Mouse (Mus musculus) neural tube, embryonic 10.5 days (tissue): ENCODE results near the gene Brms1l.
"Not testable (repeated sequence)": the region's sequence is repeated elsewhere in the genome, so short reads cannot be mapped to it uniquely, and the experiment has no call there.

Experiments
- DNase-seq: peaks from one replicate; pipeline ENCODE4 v3.0.0-alpha.2; 2017; ENCODE audit warnings: low spot score; ENCODE audit errors: extremely low spot score

The Brms1l gene

DNA sequence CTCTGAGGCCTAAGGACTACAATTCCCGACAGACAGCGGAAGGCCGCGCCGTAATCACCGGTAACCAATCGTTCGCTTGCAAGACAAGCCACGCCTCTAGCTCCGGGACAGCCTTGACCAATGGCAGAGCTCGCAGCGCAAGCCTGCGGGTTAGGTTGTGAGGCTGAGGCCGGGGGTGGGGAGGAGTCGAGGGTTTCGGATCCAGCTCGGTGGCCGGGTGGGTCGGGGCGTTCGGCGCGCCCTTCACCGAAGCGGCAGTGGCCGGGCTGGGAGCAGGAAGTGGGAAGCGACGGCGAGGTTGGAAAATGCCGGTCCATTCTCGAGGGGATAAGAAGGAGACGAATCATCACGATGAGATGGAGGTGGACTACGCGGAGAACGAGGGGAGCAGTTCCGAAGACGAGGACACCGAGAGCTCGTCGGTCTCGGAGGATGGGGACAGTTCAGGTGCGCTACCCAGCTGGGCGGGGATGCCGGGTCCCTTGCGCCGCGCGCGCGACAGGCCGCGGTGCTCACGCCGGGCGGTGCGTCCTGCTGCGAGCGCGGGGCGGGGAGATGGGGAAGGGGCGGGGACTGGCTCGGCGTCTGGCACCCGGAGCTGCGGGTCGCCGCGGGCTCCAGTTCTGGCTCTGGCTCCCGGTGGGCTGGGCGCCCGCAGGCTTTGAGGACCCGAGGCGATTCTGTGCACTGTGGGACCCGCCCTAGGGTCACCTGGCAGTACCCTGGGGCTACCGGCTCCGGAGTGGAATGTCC is at the start of gene Brms1l:
TSS of gene Brms1l (plus strand) at position 126 of the 753 bp plus-strand sequence.
- DNase-seq = peak; percentile 94

DNA sequence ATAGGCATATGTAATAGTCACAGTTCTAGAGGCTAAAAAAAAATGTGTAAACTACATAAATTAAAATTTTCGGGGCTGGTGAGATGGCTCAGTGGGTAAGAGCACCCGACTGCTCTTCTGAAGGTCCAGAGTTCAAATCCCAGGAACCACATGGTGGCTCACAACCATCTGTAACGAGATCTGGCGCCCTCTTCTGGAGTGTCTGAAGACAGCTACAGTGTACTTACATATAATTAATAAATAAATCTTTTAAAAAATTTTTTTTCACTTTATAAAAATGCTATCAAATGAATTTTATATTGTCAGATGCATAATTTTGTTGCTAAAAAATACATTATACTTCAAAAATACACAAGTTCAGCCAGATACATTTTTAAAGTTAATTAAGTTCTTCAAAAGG is 41.6 kb upstream of the Brms1l start:
- DNase-seq = not testable (repeated sequence)

DNA sequence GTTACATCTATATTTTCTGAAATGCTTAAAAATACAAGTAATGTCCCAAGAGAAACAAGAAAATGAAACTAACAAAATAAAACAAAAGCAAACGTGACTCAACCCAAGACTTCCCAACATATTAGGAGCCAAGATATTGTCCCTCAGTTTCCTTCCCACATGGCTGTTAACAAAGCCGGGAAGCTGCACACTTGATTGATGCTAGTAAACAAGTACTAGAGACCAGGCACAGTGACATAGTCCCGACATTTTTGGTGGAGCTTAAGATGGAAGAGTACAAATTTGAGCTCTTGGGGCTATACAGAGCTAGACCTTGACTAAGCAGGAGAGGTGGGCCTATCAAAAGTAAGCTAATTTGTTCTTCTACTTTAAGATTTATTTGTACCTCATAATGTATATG is 39.0 kb upstream of the Brms1l start:
- DNase-seq = no peak

DNA sequence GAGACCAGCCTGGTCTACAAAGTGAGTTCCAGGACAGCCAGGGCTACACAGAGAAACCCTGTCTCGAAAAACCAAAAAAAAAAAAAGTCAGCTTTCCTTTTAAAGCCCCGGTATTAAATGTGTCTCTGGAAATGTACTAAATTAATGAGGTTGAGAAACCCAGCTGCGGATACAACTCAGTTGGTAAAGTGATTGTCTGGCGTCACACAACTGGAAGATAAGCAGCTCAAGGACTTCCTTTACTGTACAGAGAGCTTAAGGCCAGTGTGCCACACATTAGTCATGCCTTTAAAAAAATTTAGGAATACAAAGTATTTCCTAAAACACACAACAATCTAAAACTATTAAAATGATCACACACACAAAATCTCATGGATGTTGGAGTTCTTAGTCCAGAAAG is 37.4 kb upstream of the Brms1l start:
- no peak for DNase-seq

DNA sequence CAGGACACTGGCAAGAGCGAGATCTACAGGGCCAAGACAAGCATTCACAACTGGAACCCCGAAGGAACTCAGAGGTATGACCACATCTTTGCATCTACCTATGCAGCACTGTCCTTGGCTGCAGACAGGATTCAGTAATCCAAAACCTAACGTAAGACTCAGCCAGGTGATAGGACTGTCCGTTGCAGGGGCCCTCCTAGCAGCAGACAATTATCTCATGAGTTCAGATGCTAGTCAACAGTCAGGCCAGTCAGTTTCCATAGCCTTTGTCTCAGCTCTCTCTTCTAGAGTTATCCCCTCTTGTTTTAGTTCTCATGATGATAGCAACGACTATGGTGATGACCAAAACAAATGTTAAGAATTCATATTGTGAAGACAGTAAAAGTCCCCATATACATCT is 36.0 kb upstream of the Brms1l start:
- DNase-seq = no peak

DNA sequence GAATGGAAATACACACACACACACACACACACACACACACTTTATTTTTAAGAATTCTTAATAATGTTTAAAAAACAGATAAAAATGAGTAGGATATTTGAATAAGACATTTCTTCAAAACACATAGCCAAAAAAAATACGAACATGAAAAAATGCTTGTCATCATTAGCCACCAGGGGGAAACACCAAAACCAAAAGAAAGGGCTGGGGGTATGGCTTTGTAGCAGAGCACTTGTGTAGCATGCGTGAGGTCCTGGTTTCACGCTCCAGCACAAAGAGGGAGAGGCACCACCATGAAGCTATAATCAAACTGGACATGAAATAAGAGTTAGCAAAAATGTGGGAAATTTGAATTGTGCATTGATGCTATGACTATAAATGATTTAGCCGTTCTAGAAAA is 35.0 kb upstream of the Brms1l start:
- DNase-seq = no peak

DNA sequence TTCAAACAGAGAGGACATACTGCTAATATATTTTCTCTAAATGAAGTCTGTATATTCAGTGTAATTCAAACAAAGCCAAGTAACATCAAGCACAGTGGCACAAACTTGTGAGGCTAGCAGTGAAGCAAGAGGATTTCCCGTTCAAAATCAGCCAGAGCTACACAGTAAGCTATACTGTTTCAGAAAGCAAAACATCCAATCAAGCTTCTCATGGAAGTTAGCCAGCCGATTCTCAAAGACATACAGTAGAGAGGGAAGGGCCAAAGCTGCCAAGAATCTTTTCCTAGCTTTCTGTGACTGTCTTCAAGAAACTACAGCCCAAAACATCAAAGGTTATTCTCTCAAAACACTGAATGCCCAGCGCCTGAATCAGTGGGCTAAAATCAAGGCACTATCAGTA is 31.1 kb upstream of the Brms1l start:
- no peak for DNase-seq

DNA sequence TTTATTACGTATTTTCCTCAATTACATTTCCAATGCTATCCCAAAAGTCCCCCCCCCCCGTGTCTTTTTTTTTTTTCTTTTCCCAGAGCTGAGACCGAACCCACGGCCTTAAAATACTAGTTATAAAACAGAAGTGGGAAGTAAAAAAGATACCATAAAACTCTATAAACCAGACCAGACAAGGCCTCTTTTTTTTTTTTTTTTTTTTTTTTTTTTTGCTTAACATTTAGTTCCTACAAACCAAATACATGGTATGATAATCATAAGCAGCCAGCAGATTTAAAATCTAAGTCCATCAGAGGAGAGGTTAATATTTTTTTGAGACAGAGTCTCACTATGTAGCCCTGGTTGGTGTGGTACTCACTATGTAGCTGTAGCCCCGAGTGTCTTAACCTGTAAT is 19.6 kb upstream of the Brms1l start:
- no peak for DNase-seq

DNA sequence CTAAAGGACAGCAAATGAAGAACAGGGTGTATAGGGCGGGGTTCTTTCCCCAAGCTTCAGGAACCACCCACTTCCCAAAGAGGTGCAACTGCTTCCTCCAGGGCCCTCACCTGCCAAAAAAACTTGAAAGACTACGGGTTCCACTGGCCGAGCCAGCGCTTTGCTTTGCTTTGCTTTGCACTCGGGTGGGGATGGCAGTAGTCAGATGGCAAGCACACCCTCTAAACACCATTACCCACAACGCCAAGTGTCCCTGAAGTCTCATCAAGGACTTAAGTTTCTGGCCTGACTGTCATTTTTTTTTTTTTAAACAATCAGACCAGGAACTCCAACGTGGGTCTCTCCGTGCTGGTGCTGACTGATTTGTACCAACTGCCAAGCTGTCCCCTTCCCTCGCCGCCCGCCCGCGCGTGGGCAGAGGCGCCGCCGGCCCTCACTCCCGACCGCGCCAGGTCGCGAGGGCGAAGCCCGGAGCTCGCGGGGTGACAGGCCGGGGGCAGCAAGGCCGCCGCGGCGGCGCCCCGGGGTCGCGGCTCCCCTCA is 15.9 kb upstream of the Brms1l start:
- no peak for DNase-seq

DNA sequence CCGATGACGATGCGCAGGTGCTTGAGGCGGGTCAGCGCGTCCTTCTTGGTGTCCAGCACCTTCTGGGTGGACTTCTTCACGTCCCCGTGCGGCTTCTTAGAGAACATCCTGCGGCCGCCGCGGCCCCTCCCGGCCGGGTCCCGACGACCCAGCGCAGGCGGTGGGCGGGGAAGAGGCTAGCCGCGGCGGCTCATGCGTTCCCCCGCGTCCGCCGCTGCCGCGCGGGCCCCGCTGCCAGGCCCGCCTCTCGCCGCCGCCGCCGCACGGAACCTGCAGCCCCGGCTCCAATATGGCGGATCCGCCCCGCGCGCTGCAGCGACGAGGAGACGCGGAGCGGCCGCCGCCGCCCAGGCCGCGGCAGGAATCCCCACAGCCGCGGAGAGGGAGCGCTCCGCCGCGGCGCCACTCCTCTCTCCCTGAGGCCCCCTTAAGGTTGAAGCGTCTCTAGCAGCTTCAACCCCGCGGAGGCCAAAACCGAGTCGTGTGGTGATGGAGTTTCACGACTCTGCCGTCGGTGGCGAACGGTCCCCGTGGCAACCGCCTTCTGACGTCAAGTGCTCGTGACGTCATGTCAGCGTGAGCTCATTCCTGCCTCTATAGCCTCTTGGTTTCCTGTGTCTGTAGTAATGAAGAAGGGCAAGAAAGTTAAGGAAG is 15.3 kb upstream of the Brms1l start, which contains the start of gene Ralgapa1:
TSS of gene Ralgapa1 (minus strand) at position 507 of the 654 bp plus-strand sequence.
- DNase-seq = peak; percentile 94

DNA sequence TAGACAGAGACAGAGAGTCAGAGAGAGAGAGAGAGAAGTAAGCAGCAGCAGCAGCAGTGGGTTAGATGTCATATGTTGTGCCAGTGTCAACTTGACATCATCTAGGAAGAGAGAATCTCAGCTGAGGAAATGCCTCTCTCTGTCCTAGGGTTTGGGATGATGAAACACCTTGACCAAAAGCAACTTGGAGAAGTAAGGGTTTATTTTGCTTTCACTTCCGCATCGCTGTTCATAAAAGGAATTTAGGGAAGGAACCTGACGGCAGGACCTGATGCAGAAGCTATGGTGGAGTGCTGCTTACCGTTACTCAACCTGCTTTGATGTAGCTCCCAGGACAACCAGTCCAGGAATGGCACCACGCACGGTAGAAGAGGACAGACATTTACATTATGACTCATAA is 12.1 kb upstream of the Brms1l start:
- no peak for DNase-seq

DNA sequence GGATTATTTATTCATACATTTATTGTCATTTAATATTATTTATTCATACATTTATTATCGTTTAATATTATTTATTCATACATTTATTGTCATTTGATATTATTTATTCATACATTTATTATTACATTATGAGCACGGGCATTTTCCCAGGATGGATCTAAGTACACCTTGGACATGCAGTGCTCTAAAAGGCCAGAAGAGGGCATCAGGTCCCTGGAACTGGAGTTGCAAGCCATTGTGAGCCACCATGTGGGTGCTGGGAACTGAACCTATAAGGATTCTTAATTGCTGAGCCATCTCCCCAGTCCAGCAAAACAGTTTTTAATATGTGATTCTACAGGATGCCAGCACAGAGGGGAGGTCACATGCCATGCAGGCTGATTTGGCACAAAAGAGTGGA is 10.6 kb upstream of the Brms1l start:
- DNase-seq = no peak

DNA sequence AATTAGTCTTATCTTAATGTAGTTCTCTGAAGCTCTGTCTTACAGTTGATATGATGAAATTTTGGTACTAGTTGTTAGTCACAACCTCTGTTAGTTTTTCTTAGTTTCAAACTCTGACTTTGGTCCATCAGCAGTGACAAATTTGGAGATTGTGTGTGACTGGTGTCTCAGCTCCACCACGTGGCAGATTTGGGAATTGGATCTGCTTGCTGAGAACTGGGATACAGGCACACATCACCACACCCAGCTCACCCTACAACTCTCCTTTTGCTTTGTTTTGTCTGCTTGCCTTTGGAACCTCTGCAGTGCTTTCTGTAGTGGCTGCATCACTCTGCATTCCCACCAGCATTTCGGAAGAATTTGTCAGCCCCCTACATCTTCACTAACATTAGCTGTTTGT is 5.0 kb upstream of the Brms1l start:
- peak; percentile 47 for DNase-seq

DNA sequence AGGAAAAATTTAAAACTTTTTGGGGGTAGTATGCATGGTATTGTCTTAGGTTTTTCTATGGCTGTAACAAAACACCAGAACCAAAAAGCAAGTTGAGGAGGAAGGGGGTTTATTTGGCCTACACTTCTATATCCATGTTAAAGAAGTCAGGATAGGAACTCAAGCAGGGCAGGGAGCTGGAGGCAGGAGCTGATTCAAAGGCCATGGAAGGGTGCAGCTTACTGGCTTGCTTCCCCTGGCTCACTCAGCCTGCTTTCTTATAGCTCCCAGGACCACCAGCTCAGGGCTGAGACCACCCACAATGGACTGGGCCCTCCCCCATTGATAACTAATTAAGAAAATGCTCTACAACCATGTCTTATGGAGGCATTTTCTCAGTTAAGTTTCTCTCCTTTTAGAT is 3.2 kb upstream of the Brms1l start:
- DNase-seq = no peak

DNA sequence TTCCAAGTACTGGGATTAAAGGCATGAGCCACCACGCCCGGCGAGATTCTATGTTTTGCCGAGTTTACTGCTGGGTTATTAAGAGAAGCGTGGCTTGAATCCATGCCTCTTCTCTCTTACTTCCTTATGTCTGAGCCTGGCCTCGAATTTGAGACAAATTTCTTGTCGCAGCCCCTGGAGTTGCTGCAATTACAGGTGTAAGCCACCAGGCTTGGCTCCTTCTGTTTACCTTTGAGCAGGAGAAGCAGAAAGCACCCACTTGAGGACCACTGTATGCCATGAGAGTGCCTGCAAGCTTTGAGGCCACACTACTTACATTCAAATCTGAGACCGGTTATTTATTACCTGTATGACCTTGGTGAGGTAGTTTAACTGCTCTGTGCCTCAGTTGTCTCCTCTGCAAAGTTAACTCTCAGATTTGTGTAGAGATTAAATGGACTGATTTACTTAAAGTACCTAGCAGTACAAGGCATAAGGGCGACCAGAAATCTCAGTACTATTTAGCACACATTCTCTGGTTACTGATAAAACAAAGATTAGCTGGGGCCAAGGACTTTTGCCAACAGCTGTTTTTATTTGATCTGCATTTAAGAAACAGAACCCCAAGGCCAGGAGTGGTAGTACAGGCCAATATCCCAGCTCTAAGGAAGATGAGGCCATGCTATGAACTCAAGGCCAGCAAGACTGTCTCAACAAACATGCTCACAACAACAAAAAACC is 2.1 kb upstream of the Brms1l start:
- DNase-seq = no peak

DNA sequence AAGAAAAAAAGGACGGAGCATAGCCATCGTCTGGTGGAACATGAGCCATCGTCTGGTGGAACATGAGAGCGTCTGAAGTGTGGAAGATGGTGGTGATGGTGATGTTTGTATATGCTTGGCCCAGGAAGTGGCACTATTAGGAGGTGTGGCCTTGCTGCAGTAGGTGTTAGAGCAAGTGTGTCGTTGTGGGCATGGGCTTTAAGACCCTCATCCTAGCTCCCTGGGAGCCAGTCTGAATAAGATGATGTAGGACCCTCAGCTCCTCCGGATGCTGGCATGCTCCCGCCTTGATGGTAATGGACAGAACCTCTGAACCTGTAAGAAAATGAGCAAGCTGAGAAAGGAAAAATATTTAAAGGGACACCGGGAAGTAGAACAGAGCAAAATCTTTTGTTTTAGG is 1.2 kb upstream of the Brms1l start:
- no peak for DNase-seq

DNA sequence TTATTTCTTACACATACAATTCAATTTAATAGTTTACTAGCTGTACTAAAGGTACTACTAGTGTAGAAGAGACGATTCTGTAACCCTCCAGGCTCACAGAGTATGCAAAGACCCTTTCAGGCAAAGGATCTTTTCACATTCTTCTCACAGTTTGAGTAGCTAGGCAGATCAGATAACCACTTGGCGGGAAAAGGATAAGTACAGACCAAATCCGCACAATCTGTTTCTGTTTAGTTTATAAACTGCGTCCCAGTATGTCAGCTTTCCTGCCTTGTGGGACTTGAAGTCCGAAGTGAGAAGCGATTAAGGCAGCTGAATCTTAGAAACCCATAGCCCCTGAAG is 296 bp upstream of the Brms1l start:
- DNase-seq = no peak

DNA sequence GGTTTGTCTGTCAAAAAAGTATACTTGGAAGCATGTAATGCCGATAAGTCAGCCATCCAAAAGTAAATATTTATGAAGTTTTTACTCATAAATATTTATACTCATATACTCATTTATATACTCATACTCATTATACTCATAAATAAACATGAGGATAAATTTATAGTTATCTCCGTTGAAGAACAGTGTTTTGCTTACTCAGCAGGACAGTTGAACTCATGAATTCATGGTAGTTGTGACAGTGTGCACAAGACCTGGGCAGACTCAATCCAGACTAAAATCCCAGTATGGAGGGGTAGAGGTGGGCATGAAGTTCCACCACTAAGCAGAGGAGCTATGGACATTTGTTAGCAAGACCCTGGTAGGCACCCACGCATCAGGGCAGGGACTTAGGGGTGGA is 1.4 kb downstream of the Brms1l start:
- DNase-seq = no peak

DNA sequence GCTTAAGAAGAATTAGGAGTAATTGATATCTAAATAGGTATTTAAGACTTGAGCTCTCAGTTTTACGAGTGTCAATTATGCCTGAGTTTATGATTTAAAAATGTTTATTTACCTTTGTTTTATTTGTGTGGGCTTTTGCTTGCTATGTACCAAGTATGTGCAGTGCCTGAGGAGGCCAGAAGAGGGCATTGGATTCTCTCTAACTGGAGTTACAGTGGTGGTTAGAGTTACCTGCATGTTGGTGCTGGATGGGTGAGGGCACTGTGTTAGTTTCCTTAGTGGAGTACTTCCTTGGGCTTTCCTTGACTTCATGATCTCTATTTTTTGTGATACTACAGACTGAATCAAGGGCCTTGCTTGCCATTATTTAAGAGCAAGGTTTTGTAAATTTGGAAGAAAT is 10.6 kb downstream of the Brms1l start:
- no peak for DNase-seq

DNA sequence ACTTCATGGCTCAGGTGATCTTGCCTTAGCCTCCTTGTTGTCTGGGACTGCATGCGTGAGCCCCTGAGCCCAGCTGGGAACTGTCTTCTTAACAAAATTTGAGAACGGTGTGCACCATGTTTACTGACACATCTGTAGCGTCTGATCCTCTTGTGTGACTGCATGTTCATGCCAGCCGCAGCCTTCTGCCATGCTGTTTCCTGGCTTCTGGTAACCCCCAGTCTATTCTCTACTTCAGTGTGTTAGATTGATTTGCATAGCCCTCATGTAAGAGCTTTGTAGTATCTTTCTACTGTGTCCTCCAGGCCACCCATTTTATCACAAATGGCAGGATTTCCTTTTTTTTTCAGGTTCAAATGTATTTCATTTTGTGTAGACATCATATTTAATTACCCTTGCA is 11.7 kb downstream of the Brms1l start:
- DNase-seq = no peak

DNA sequence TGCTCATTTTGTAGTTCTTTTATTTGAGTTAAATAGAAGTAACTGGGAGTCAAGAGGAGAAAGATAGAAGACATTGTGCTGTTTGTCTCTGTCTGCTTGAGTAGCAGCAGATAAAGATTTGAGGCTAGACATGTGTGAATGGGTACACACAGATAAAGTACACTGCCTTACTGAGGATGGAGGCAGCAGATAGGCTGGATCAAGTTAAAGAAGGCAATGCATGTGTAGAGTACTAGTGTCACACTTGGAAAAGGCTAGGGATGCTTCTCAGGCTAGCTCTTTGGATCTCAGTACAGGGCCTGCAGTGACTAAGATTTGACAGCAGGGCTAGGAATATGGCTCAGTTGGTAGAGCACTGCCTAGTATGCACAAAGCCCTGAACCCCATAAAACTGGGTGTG is 14.5 kb downstream of the Brms1l start:
- no peak for DNase-seq
